Mouse (Mus musculus): ENCODE data around the gene Olfr229. TPM values are rescaled to one million over a fixed set of nuclear protein-coding genes. Genes with fewer than 3 reads are reported as not detected.
"Not testable (repeated sequence)": the region's sequence is repeated elsewhere in the genome, so short reads cannot be mapped to it uniquely, and the experiment has no call there.

Olfr229 gene
- polyA plus RNA-seq, 1 experiment from 2014 or later, result not detected

DNA sequence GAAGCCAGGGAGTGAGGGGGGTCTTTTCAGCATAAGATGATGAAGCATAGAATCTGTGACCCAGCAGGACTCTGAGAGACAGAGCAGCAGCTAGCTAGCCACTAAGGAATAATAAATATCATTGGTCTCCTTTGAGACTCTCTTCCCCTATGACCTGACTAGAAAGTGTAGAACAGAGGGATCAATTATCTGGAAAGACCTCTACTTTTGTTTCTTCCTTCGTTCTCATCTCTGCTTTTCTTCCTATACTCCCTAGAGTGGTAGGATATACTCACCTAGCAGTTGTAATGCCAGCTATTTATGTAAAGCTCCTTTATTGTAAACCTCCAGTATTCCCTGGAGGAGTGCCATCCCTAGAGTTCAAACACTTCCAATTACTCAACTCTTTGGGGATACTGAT lies 44.8 kb downstream of the Olfr229 start, which contains the start of gene Olfr975:
Gene Olfr975, minus strand, starts transcription at position 101 of the 400 bp plus-strand sequence.
- H3K9me3 ChIP-seq (ENCODE audit: control insufficient read depth, low read length), result no peaks in the 10 kb centered on the region

DNA sequence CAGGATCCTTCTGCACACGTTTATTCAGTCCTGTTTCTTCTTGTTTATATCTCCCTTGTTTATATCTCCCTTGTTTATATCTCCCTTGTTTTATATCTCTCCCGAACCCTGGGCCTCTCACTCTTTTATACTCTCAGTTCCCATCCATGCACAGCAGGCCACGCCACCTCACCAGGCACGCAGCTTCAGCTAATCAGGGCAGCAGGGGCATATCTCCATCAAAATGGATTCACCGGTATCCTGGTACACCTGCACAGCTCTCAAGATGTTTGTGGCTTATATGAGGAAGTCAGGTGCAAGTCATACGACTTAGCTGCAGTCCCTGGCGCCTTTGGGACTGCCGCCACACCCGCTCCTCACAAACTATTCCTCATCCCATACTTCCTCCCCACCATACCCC lies 53.9 kb downstream of the Olfr229 start, which contains the start of gene Olfr976:
Gene Olfr976, minus strand, starts transcription at position 101 of the 400 bp plus-strand sequence.
- ATAC-seq (ENCODE audit: low FRiP score), result not testable (repeated sequence)

More for the DNA sequence above, 44.8 kb downstream of the Olfr229 start, which contains the start of gene Olfr975:
- no peaks in the 10 kb centered on the region for H3K4me1 ChIP-seq (ENCODE audit: control insufficient read depth, insufficient read depth, low read length)
- no peaks in the 10 kb centered on the region for H3K27me3 ChIP-seq (ENCODE audit: control insufficient read depth, insufficient read depth, low read length)
- no peak within 1 kb of the TSS for H3K4me2 ChIP-seq
- ATAC-seq (ENCODE audit: low FRiP score) (no peak), DNase-seq (ENCODE audit: low spot score, missing footprints) (no peak)
- WGBS, result 59% methylated on average over 1 of the region's 1 CpGs
- H3K4me3 ChIP-seq (ENCODE audit: low read depth, low read length), result no peak within 1 kb of the TSS
- H3K36me3 ChIP-seq (ENCODE audit: control insufficient read depth, insufficient read depth, low read length), result no peaks in the 10 kb centered on the region
- no peak within 1 kb of the TSS for H3K9ac ChIP-seq (ENCODE audit: low read length)
- H3K27ac ChIP-seq (ENCODE audit: low read depth, low read length), result no peak within 1 kb of the TSS

More for the DNA sequence above, 53.9 kb downstream of the Olfr229 start, which contains the start of gene Olfr976:
- H3K27ac ChIP-seq (ENCODE audit: low read depth, low read length); H3K36me3 ChIP-seq (ENCODE audit: control insufficient read depth, insufficient read depth, low read length); DNase-seq (ENCODE audit: low spot score, missing footprints); H3K4me2 ChIP-seq; H3K9me3 ChIP-seq (ENCODE audit: control insufficient read depth, low read length); H3K27me3 ChIP-seq (ENCODE audit: control insufficient read depth, insufficient read depth, low read length); H3K4me1 ChIP-seq (ENCODE audit: control insufficient read depth, insufficient read depth, low read length); H3K4me3 ChIP-seq (ENCODE audit: low read depth, low read length); H3K9ac ChIP-seq (ENCODE audit: low read length): not testable (repeated sequence)
- WGBS, result 74% methylated on average over 7 of the region's 9 CpGs

Other genes with a start within 250 kb of the Olfr229 start
- gene Olfr963, start 240.1 kb upstream of the Olfr229 start, polyA plus RNA-seq (2014; fragmentation: Nextera tagmentation; extraction: Ambion mirVana), result not detected in 2 replicates
- 0.07 TPM in 1 of 2 replicates, not detected in the other for gene Olfr149, start 200.2 kb upstream of the Olfr229 start, polyA plus RNA-seq (2014; fragmentation: Nextera tagmentation; extraction: Ambion mirVana)
- not detected in 2 replicates for gene Olfr965, start 196.0 kb upstream of the Olfr229 start, polyA plus RNA-seq (2014; fragmentation: Nextera tagmentation; extraction: Ambion mirVana)
- gene Olfr150, start 176.4 kb upstream of the Olfr229 start, polyA plus RNA-seq (2014; fragmentation: Nextera tagmentation; extraction: Ambion mirVana), result not detected in 2 replicates
- gene Olfr967, start 161.1 kb upstream of the Olfr229 start, polyA plus RNA-seq (2014; fragmentation: Nextera tagmentation; extraction: Ambion mirVana), result not detected in 2 replicates
- gene Olfr968, start 124.1 kb upstream of the Olfr229 start, polyA plus RNA-seq (2014; fragmentation: Nextera tagmentation; extraction: Ambion mirVana), result not detected in 2 replicates
- gene Olfr969, start 116.4 kb upstream of the Olfr229 start, polyA plus RNA-seq (2014; fragmentation: Nextera tagmentation; extraction: Ambion mirVana), result not detected in 2 replicates
- not detected in 2 replicates for gene Olfr970, start 98.5 kb upstream of the Olfr229 start, polyA plus RNA-seq (2014; fragmentation: Nextera tagmentation; extraction: Ambion mirVana)
- not detected in 2 replicates for gene Olfr971, start 70.5 kb upstream of the Olfr229 start, polyA plus RNA-seq (2014; fragmentation: Nextera tagmentation; extraction: Ambion mirVana)
- gene Olfr972, start 40.9 kb upstream of the Olfr229 start, polyA plus RNA-seq (2014; fragmentation: Nextera tagmentation; extraction: Ambion mirVana), result not detected in 2 replicates
- not detected in 2 replicates for gene Olfr974, start 30.2 kb downstream of the Olfr229 start, polyA plus RNA-seq (2014; fragmentation: Nextera tagmentation; extraction: Ambion mirVana)
- not detected in 2 replicates for gene Olfr975, start 44.7 kb downstream of the Olfr229 start, polyA plus RNA-seq (2014; fragmentation: Nextera tagmentation; extraction: Ambion mirVana)
- not detected in 2 replicates for gene Olfr976, start 53.8 kb downstream of the Olfr229 start, polyA plus RNA-seq (2014; fragmentation: Nextera tagmentation; extraction: Ambion mirVana)
- not detected in 2 replicates for gene Olfr978, start 84.8 kb downstream of the Olfr229 start, polyA plus RNA-seq (2014; fragmentation: Nextera tagmentation; extraction: Ambion mirVana)
- not detected in 2 replicates for gene Olfr979, start 96.1 kb downstream of the Olfr229 start, polyA plus RNA-seq (2014; fragmentation: Nextera tagmentation; extraction: Ambion mirVana)
- gene Olfr980, start 102.2 kb downstream of the Olfr229 start, polyA plus RNA-seq (2014; fragmentation: Nextera tagmentation; extraction: Ambion mirVana), result not detected in 2 replicates
- gene Olfr981, start 114.1 kb downstream of the Olfr229 start, polyA plus RNA-seq (2014; fragmentation: Nextera tagmentation; extraction: Ambion mirVana), result not detected in 2 replicates
- not detected in 2 replicates for gene Olfr982, start 166.5 kb downstream of the Olfr229 start, polyA plus RNA-seq (2014; fragmentation: Nextera tagmentation; extraction: Ambion mirVana)
- gene Olfr983, start 186.3 kb downstream of the Olfr229 start, polyA plus RNA-seq (2014; fragmentation: Nextera tagmentation; extraction: Ambion mirVana), result not detected in 2 replicates
- gene Olfr984, start 206.9 kb downstream of the Olfr229 start, polyA plus RNA-seq (2014; fragmentation: Nextera tagmentation; extraction: Ambion mirVana), result not detected in 2 replicates
- gene Olfr985, start 222.8 kb downstream of the Olfr229 start, polyA plus RNA-seq (2014; fragmentation: Nextera tagmentation; extraction: Ambion mirVana), result not detected in 2 replicates
- gene Tmem225, start 240.8 kb downstream of the Olfr229 start, polyA plus RNA-seq (2014; fragmentation: Nextera tagmentation; extraction: Ambion mirVana), result not detected in 2 replicates